Mouse (Mus musculus) right cerebral cortex, adult 18-20 months (tissue): ENCODE results near the gene Usf2.
A peak's percentile ranks its signal among the peaks of the same experiment; 100 is the strongest.
"Not testable (repeated sequence)": the region's sequence is repeated elsewhere in the genome, so short reads cannot be mapped to it uniquely, and the experiment has no call there.

ENCODE experiments used
- DNase-seq: peaks from one replicate; pipeline ENCODE4 v3.0.0; 2022; ENCODE audit warnings: mixed read lengths

The Usf2 gene

GRCm38 (mm10) chr7:30958109-30958865 is 1.7 kb upstream of the Usf2 start:
- DNase-seq = no peak

- DNase-seq = peak; percentile 91
These were observed 772 bp upstream of the Usf2 start for GRCm38 (mm10) chr7:30957367-30957783.

GRCm38 (mm10) chr7:30956357-30956751 is 249 bp downstream of the Usf2 start:
- no peak for DNase-seq

- DNase-seq = peak; percentile 75
These were observed 833 bp downstream of the Usf2 start for GRCm38 (mm10) chr7:30955584-30956356.

- DNase-seq = no peak
These were observed 1.6 kb downstream of the Usf2 start for GRCm38 (mm10) chr7:30954971-30955520.

- no peak for DNase-seq
These were observed 2.6 kb downstream of the Usf2 start for GRCm38 (mm10) chr7:30954036-30954435.

- no peak for DNase-seq
These were observed 3.1 kb downstream of the Usf2 start for GRCm38 (mm10) chr7:30953459-30953858.

GRCm38 (mm10) chr7:30952441-30953265 is 4.0 kb downstream of the Usf2 start:
- DNase-seq = no peak

- not testable (repeated sequence) for DNase-seq
These were observed 6.7 kb downstream of the Usf2 start for GRCm38 (mm10) chr7:30949902-30950301.

GRCm38 (mm10) chr7:30945876-30946275 is 10.7 kb downstream of the Usf2 start:
- no peak for DNase-seq

- DNase-seq = not testable (repeated sequence)
These were observed 11.1 kb downstream of the Usf2 start for GRCm38 (mm10) chr7:30945466-30945865.

- not testable (repeated sequence) for DNase-seq
These were observed 11.9 kb downstream of the Usf2 start for GRCm38 (mm10) chr7:30944706-30945105.

GRCm38 (mm10) chr7:30943909-30944635 is 12.5 kb downstream of the Usf2 start, which contains the start of gene Hamp:
TSS of gene Hamp (minus strand) at chr7:30944032.
- DNase-seq = no peak

GRCm38 (mm10) chr7:30942365-30942764 is 14.2 kb downstream of the Usf2 start:
- DNase-seq = not testable (repeated sequence)

GRCm38 (mm10) chr7:30940070-30940469 is 16.5 kb downstream of the Usf2 start:
- DNase-seq = not testable (repeated sequence)

GRCm38 (mm10) chr7:30935422-30936099 is 21.0 kb downstream of the Usf2 start:
- not testable (repeated sequence) for DNase-seq

GRCm38 (mm10) chr7:30924581-30924980 is 32.0 kb downstream of the Usf2 start, which contains the start of gene Hamp2:
TSS of gene Hamp2 (minus strand) at chr7:30924681.
- DNase-seq = not testable (repeated sequence)

- DNase-seq = no peak
These were observed 32.5 kb downstream of the Usf2 start for GRCm38 (mm10) chr7:30924071-30924470.

GRCm38 (mm10) chr7:30922490-30922889 is 34.1 kb downstream of the Usf2 start:
- not testable (repeated sequence) for DNase-seq

- DNase-seq = no peak
These were observed 36.4 kb downstream of the Usf2 start for GRCm38 (mm10) chr7:30920217-30920616.

- no peak for DNase-seq
These were observed 39.4 kb downstream of the Usf2 start for GRCm38 (mm10) chr7:30917219-30917618.
